Mouse (Mus musculus): ENCODE measurements around the gene Rad51b. TPM values are rescaled to one million over a fixed set of nuclear protein-coding genes. Genes with fewer than 3 reads are reported as not detected.
A peak's percentile ranks its signal among the peaks of the same experiment; 100 is the strongest.

Gene Rad51b
- polyA plus RNA-seq, 1 experiment from 2014 or later: 6.3 TPM

DNA sequence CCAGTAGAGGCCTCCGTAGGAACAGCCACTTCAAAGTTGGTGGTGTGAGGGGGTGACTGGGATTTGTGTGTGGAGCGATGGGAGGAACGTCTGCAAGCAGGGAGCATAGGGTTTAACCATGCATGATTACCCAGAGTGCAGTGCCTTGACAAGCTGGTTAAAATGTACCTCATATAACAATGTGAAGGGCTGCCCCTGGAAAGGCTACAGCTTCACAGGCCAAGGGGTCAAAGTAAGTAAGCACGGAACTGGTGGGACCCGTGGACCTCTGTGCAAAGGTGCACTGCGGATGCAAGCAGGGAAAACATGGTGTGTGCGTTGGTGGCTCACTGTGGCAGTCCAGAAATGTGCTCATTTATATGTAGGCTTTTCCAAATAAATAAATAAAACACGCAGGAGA lies 392.2 kb downstream of the Rad51b start:
- H3K4me3 ChIP-seq (ENCODE audit: low read depth, low read length): no peak overlapping the region
- H3K36me3 ChIP-seq (ENCODE audit: control insufficient read depth, insufficient read depth, low read length): no peaks in the 10 kb centered on the region
- DNase-seq (ENCODE audit: low spot score) (no peak), ATAC-seq (ENCODE audit: insufficient number of reproducible peaks, low FRiP score, low TSS enrichment, low read depth) (no peak)
- no peaks in the 10 kb centered on the region for H3K27me3 ChIP-seq (ENCODE audit: control insufficient read depth, insufficient read depth, low read length)
- no peak overlapping the region for H3K4me2 ChIP-seq (ENCODE audit: low read depth, severe bottlenecking)
- no peak overlapping the region for H3K27ac ChIP-seq (replicated peaks; ENCODE audit: low read depth, low read length)
- H3K4me1 ChIP-seq (ENCODE audit: control insufficient read depth, insufficient read depth, low read length): peaks cover 13% of the 10 kb centered on the region
- no peak overlapping the region for H3K9ac ChIP-seq (ENCODE audit: low read length)
- WGBS: 90% methylated on average over 8 of the region's 8 CpGs
- H3K9me3 ChIP-seq (ENCODE audit: control insufficient read depth, low read length): no peaks in the 10 kb centered on the region

DNA sequence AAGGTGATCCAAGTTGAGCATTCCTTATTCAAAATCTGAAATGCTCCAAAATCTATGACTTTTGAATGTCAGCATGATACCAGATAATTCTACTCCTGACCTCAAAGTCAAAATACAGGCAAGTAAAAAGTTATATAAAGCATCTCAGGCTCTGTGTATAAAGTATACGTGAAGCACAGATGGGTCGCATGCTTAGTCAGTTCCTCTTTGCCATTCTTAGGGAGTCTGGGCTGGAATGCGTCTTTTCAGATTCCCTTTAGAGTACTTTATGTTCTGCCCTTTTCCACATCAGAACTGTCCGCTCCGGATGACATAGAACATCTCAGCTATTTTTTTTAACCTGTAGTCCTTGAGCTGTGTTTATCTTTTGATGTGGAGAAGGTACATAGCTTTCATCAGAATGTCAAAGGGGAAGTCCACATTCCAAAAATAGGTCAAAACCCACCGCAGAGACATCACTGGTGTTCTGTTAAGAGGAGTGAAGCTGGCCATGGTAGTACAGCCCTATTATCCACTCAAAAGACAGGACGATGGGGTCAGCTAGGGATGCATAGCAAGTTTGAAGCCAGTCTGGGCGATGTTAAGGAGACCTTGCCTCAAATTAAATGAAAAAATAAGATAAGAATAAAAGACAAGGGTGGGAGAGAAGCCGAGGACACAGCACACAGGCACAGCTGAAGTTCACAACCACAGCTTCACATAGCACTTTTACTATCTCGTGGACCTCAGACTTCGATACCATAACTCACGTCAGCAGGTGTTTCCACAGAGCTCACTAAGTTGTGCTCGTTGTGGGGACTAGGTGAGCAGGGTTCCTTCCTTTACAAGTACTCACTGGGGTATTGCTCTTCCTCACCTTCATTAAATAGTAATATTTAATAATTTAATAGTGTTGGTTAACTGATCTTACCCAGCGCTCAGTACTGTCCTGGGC lies 395.1 kb downstream of the Rad51b start:
- no peak for DNase-seq (ENCODE audit: low spot score)
- H3K4me2 ChIP-seq (ENCODE audit: low read depth, severe bottlenecking): no peak overlapping the region
- no peaks in the 10 kb centered on the region for H3K36me3 ChIP-seq (ENCODE audit: control insufficient read depth, insufficient read depth, low read length)
- no peaks in the 10 kb centered on the region for H3K27me3 ChIP-seq (ENCODE audit: control insufficient read depth, insufficient read depth, low read length)
- WGBS: 90% methylated on average over 14 of the region's 14 CpGs
- no peak overlapping the region for H3K9ac ChIP-seq (ENCODE audit: low read length)
- no peak for ATAC-seq (ENCODE audit: insufficient number of reproducible peaks, low FRiP score, low TSS enrichment, low read depth)
- no peak overlapping the region for H3K4me3 ChIP-seq (ENCODE audit: low read depth, low read length)
- no peak overlapping the region for H3K27ac ChIP-seq (replicated peaks; ENCODE audit: low read depth, low read length)
- no peaks in the 10 kb centered on the region for H3K9me3 ChIP-seq (ENCODE audit: control insufficient read depth, low read length)
- H3K4me1 ChIP-seq (ENCODE audit: control insufficient read depth, insufficient read depth, low read length): peaks cover 9% of the 10 kb centered on the region

DNA sequence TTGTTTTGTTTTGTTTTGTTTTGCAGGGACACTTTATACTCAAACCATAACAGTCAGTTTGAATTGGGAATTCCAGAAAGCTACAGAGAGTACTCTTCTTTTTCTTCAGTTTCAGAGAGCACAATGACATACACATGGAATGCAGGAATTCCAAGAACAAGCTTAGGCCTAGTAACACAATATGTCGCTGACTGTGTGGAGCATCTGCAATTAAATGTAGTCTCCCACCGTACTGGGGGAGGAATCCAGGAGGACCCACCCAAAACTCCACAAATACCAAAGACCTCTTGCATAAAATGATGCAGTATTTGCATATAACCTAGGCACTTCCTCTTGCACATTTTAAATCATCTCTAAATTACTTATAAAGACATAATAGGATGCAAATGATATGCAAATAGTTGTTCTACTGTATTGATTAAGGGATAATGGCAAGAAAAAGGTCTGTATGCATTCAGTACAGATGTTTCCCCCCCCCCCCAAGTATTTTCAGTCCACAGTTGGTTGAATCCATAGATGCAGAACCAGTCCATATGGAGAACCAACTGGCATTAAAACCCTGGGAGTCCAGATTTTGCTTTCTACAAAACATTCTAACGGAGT lies 398.9 kb downstream of the Rad51b start:
- 86% methylated on average over 3 of the region's 3 CpGs for WGBS

DNA sequence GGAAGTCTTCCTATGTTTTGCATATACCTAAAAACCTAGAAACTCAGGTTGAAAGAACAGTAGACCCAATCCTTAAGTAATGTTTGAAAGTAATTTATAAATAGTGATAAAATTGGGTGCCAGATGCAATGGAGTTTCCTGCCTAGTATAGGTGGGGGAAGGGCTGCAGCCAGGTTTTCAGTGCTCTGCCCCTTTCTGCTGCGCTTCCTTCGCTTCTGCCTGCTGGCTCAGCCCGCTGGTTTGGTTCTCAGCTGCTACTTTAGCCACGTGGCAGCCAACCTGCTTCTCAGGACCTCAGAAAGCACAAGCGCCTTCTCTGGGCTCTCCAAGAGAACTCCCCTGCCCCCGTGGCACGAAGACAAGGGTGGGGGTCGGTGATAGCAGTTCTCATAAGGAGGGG lies 406.5 kb downstream of the Rad51b start:
- H3K36me3 ChIP-seq (ENCODE audit: control insufficient read depth, insufficient read depth, low read length): no peaks in the 10 kb centered on the region
- no peak overlapping the region for H3K4me2 ChIP-seq (ENCODE audit: low read depth, severe bottlenecking)
- ATAC-seq (ENCODE audit: insufficient number of reproducible peaks, low FRiP score, low TSS enrichment, low read depth): no peak
- no peak for DNase-seq (ENCODE audit: low spot score)
- H3K9me3 ChIP-seq (ENCODE audit: control insufficient read depth, low read length): no peaks in the 10 kb centered on the region
- H3K4me3 ChIP-seq (ENCODE audit: low read depth, low read length): no peak overlapping the region
- peaks cover 22% of the 10 kb centered on the region for H3K4me1 ChIP-seq (ENCODE audit: control insufficient read depth, insufficient read depth, low read length)
- peak overlapping the region; percentile 32; the same call in 1 of the 2 replicates for H3K9ac ChIP-seq (ENCODE audit: low read length)
- WGBS: 40% methylated on average over 8 of the region's 8 CpGs
- H3K27me3 ChIP-seq (ENCODE audit: control insufficient read depth, insufficient read depth, low read length): no peaks in the 10 kb centered on the region
- no peak overlapping the region for H3K27ac ChIP-seq (replicated peaks; ENCODE audit: low read depth, low read length)

More for the DNA sequence above, 398.9 kb downstream of the Rad51b start:
- ATAC-seq (ENCODE audit: insufficient number of reproducible peaks, low FRiP score, low TSS enrichment, low read depth): no peak
- H3K9ac ChIP-seq (ENCODE audit: low read length): no peak overlapping the region
- H3K4me2 ChIP-seq (ENCODE audit: low read depth, severe bottlenecking): no peak overlapping the region
- no peak for DNase-seq (ENCODE audit: low spot score)
- no peak overlapping the region for H3K4me3 ChIP-seq (ENCODE audit: low read depth, low read length)
- H3K4me1 ChIP-seq (ENCODE audit: control insufficient read depth, insufficient read depth, low read length): no peaks in the 10 kb centered on the region
- no peaks in the 10 kb centered on the region for H3K27me3 ChIP-seq (ENCODE audit: control insufficient read depth, insufficient read depth, low read length)
- no peaks in the 10 kb centered on the region for H3K9me3 ChIP-seq (ENCODE audit: control insufficient read depth, low read length)
- H3K27ac ChIP-seq (replicated peaks; ENCODE audit: low read depth, low read length): no peak overlapping the region
- no peaks in the 10 kb centered on the region for H3K36me3 ChIP-seq (ENCODE audit: control insufficient read depth, insufficient read depth, low read length)

DNA sequence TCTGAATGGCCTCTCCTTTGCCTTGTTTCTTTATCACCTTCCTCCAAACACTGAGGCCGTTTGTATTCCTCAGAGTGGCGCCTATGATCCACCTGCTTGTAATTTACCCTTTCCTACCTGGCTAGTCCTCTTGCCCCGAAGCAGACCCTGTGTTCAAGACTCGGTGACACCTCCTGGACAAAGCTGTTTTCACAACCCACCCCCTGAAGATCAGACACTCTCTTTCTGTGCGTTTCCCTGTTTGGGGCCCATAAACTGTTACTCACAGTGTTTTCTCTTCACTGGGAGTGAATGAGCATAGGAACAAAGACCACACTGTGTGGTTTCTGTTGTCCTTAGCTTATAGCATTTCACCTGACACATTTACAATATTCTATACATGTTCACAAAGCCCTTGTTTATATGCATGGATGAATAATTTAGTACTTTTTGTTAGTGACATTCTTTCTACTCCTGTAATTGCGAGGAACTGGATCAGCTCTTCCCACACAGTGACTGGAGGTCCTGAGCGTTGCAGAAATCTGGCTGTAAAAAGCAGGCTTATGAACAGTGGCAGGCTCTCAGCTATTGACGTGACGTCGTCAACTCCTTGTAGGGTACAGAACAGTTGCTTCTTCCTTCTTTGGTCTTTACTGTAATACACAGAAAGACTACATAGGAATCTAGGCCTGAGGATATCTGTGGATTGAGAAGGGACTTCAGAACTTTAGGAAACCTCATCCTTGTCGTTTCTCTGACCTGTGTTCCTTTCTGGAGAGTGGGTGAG lies 408.6 kb downstream of the Rad51b start:
- Histone ChIP-seq H3K9me3 (ENCODE audit: control insufficient read depth, low read length) (no peaks in the 10 kb centered on the region), H3K4me3 (ENCODE audit: low read depth, low read length) (no peak overlapping the region), H3K36me3 (ENCODE audit: control insufficient read depth, insufficient read depth, low read length) (no peaks in the 10 kb centered on the region), H3K9ac (ENCODE audit: low read length) (no peak overlapping the region), H3K4me2 (ENCODE audit: low read depth, severe bottlenecking) (no peak overlapping the region), H3K27ac (replicated peaks; ENCODE audit: low read depth, low read length) (no peak overlapping the region), H3K27me3 (ENCODE audit: control insufficient read depth, insufficient read depth, low read length) (no peaks in the 10 kb centered on the region), H3K4me1 (ENCODE audit: control insufficient read depth, insufficient read depth, low read length) (peaks cover 22% of the 10 kb centered on the region)
- no peak for DNase-seq (ENCODE audit: low spot score)
- WGBS: 62% methylated on average over 11 of the region's 11 CpGs
- ATAC-seq (ENCODE audit: insufficient number of reproducible peaks, low FRiP score, low TSS enrichment, low read depth): no peak

DNA sequence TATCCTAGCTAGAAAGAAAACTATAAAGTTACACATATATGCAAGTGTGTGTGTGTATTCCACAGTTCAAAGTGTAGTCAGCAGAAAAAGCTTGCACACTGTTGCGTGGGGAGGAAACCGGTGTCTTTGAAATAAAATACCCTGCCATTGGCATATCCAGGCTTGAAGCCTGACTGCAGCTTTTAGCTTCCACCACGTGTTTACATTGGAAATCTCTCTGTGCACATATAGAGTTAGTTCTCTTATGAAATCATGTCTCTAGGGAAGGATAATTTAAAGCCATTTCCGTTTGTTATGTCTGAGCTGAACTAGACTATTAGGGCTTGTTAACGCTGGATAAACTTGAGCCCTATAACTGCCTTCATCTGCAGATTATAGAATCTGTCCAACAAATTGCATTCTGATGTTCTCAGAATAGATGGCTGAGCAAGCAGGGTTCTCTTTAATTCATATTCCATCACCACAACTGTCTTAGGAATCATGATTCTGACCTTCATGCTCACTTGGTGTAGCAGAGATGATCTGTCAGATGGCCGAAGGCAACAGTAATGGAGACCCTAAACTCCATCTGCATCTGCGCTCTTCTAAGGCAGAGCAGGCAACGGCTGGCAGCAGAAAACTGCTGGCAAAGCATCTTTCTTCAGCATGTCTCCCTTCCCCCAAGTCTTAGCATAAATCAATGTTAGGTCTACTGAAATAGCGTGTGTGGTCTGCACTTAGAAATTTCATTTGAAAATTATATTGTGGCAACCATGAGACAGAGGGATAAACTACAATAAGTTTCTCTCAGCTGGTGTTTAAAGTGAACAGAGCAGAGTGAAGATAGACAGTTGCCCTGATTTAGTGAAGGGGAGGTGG lies 410.7 kb downstream of the Rad51b start:
- Histone ChIP-seq H3K27ac (replicated peaks; ENCODE audit: low read depth, low read length) (no peak overlapping the region), H3K27me3 (ENCODE audit: control insufficient read depth, insufficient read depth, low read length) (no peaks in the 10 kb centered on the region), H3K9ac (ENCODE audit: low read length) (no peak overlapping the region), H3K36me3 (ENCODE audit: control insufficient read depth, insufficient read depth, low read length) (no peaks in the 10 kb centered on the region), H3K4me2 (ENCODE audit: low read depth, severe bottlenecking) (no peak overlapping the region), H3K9me3 (ENCODE audit: control insufficient read depth, low read length) (no peaks in the 10 kb centered on the region), H3K4me1 (ENCODE audit: control insufficient read depth, insufficient read depth, low read length) (peaks cover 25% of the 10 kb centered on the region), H3K4me3 (ENCODE audit: low read depth, low read length) (no peak overlapping the region)
- DNase-seq (ENCODE audit: low spot score) (no peak), ATAC-seq (ENCODE audit: insufficient number of reproducible peaks, low FRiP score, low TSS enrichment, low read depth) (0 out of 2 replicates have a peak, but pooled peaks have one; percentile 60)
- 57% methylated on average over 9 of the region's 9 CpGs for WGBS

DNA sequence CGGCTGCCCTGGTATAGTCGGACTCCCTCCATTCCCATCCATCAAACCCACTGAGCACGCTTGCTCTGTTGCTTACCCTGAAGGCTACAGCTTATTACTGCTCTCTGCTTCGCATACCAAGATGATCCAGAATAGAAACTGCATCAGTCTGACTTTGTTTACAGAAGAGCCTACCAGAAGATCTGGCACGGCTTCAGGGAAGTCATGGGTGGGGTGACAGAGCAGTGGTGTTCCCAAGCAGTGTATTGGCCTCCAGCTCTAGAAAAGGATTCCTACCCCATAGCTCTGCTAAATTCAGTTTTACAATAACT lies 411.3 kb downstream of the Rad51b start:
- H3K4me3 ChIP-seq (ENCODE audit: low read depth, low read length): no peak overlapping the region
- no peak overlapping the region for H3K27ac ChIP-seq (replicated peaks; ENCODE audit: low read depth, low read length)
- no peaks in the 10 kb centered on the region for H3K27me3 ChIP-seq (ENCODE audit: control insufficient read depth, insufficient read depth, low read length)
- H3K9me3 ChIP-seq (ENCODE audit: control insufficient read depth, low read length): no peaks in the 10 kb centered on the region
- no peaks in the 10 kb centered on the region for H3K36me3 ChIP-seq (ENCODE audit: control insufficient read depth, insufficient read depth, low read length)
- H3K9ac ChIP-seq (ENCODE audit: low read length): no peak overlapping the region
- ATAC-seq (ENCODE audit: insufficient number of reproducible peaks, low FRiP score, low TSS enrichment, low read depth) (no peak), DNase-seq (ENCODE audit: low spot score) (no peak)
- no peak overlapping the region for H3K4me2 ChIP-seq (ENCODE audit: low read depth, severe bottlenecking)
- 69% methylated on average over 5 of the region's 5 CpGs for WGBS
- peaks cover 29% of the 10 kb centered on the region for H3K4me1 ChIP-seq (ENCODE audit: control insufficient read depth, insufficient read depth, low read length)

DNA sequence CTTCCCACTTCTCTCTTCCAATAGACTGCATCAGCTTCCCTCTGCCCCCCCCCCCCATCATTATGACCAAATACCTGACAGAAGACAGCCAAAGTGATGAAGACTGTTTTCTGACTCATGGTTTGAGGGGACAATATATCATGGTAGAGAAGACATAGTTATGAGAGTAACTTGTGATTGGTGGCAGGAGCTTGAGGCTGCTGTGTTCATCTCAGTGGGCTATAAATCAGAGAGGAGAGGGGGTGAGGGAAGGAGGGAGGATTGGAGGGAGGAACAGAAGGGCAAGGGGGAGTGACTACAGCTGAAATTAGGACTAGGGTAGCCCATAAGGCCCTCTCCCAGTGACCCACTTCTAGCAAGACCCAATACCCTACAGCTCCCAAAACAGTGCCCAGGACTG lies 416.2 kb downstream of the Rad51b start:
- no peak overlapping the region for H3K27ac ChIP-seq (replicated peaks; ENCODE audit: low read depth, low read length)
- ATAC-seq (ENCODE audit: insufficient number of reproducible peaks, low FRiP score, low TSS enrichment, low read depth): no peak

More for the DNA sequence above, 416.2 kb downstream of the Rad51b start:
- Histone ChIP-seq H3K36me3 (ENCODE audit: control insufficient read depth, insufficient read depth, low read length) (no peaks in the 10 kb centered on the region), H3K4me3 (ENCODE audit: low read depth, low read length) (no peak overlapping the region), H3K4me2 (ENCODE audit: low read depth, severe bottlenecking) (no peak overlapping the region), H3K9me3 (ENCODE audit: control insufficient read depth, low read length) (no peaks in the 10 kb centered on the region), H3K27me3 (ENCODE audit: control insufficient read depth, insufficient read depth, low read length) (no peaks in the 10 kb centered on the region), H3K4me1 (ENCODE audit: control insufficient read depth, insufficient read depth, low read length) (peaks cover 29% of the 10 kb centered on the region), H3K9ac (ENCODE audit: low read length) (no peak overlapping the region)
- DNase-seq (ENCODE audit: low spot score): no peak
